Mouse (Mus musculus) left cerebral cortex, adult 18-20 months (tissue): ENCODE measurements around the gene Zfp729b. TPM values are rescaled to one million over a fixed set of nuclear protein-coding genes. Genes with fewer than 3 reads are reported as not detected.
A peak's percentile ranks its signal among the peaks of the same experiment; 100 is the strongest.

Source experiments
- DNase-seq, 2 experiments: peaks; one replicate each; pipeline ENCODE4 v3.0.0; 2021 to 2022; ENCODE audit warnings: low spot score in 2 of 2, mixed read lengths in 1 of 2
- long read RNA-seq, 2 experiments: library from polyadenylated mRNA; stranded (forward); transcript quantifications; one replicate each; pipeline ENCODE4 v2.0.0; 2021
- total RNA-seq, 2 experiments: library from RNA; stranded (reverse); gene quantifications; 2 replicates each; pipeline ENCODE4 v1.2.3; 2021

The Zfp729b gene
- total RNA-seq = 1 to 10 TPM; 7.5 to 8.5 TPM
- long read RNA-seq, experiment 1, full-length matches to known transcripts = 1 of 3 reads
- long read RNA-seq, experiment 1, partial matches to known transcripts = 0 of 3 reads
- long read RNA-seq, experiment 1, other reads (novel, unspliced or antisense) = 2 of 3 reads
- long read RNA-seq, experiment 2, full-length matches to known transcripts = 1 of 1 reads
- long read RNA-seq, experiment 2, partial matches to known transcripts = 0 of 1 reads
- long read RNA-seq, experiment 2, other reads (novel, unspliced or antisense) = 0 of 1 reads

DNA sequence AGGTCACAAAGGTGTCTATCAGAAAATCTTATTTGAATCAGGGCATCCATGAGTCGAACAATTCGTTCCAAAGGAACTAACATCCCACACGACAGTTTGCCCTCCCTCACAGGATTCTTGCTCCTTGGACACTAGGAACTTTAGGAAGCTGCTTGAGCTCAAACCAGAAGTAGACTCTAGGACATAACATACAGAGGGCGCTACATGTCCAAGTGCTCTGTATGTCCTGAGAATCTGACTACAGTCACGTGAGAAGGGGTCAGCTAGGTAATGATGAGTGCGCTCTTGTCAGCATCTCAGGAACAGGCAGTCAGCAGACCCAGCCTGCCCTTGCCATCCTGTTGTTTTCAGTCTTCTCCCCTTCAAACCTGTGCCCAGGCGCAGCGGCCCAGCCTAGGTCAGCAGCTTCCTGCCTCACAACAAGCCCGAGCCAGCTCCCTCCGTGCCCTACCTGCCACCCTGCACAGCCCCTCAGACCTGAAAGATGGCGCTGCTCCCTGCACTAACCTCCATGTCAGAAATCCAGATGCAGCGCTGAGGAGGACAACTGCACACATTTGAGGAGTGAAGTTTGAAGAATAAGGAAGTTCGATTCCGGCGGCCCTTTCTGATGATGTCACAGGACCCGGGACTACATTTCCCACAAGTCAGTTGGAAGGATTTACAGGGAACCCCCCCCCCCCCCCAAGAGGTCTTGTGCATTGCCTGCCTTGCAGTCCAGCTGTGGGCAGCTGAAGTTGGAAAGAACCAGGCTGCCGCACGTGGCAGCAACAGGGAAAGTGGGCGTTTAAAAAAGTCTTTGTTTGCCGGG lies at the start of gene Zfp729b:
Gene Zfp729b, minus strand, starts transcription at position 642 of the 811 bp plus-strand sequence.
- DNase-seq = peak; percentile 89 to 94

DNA sequence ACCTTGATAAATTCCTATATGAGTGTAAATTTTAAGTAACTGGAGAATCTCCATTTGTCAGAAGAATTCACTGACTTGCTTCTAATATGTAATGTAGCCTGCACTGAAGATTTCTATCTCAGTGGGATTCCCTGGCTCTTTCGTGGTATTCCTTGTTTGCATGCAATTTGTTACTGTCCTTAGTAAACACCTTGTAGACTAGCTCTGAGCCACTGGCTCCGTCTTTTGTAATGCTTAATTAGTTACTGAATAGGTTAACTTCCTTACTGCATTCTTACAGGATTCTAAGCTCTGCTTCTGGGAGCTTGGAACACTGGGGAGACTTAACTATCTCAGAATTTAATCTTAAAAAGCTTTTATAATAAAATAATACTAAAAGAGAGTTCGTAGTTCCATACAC lies 43.0 kb upstream of the Zfp729b start:
- DNase-seq = no peak

DNA sequence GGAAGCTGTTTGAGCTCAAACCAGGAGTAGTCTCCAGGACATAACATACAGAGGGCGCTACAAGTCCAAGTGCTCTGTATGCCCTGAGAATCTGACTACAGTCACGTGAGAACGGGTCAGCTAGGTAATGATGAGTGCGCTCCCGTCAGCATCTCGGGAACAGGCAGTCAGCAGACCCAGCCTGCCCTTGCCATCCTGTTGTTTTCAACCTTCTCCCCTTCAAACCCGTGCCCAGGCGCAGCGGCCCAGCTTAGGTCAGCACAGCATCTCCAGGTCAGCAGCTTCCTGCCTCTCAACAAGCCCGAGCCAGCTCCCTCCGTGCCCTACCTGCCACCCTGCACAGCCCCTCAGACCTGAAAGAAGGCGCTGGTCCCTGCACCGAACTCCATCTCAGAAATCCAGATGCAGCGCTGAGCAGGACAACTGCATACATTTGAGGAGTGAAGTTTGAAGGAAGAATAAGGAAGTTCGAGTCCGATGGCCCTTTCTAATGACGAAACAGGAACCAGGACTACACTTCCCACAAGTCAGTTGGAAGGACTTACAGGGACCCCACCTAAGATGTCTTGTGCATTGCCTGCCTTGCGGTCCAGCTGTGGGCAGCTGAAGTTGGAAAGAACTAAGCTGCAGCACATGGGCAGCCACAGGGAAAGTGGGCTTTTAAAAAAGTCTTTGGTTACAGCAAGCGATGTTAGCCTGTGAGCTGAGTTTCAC lies 27.9 kb upstream of the Zfp729b start, which contains the start of the genes Gm49345 and Zfp729a:
Gene Gm49345, minus strand, starts transcription at position 476 of the 714 bp plus-strand sequence.
Gene Zfp729a, minus strand, starts transcription at position 498 of the 714 bp plus-strand sequence.
- DNase-seq = peak; percentile 87 to 88

DNA sequence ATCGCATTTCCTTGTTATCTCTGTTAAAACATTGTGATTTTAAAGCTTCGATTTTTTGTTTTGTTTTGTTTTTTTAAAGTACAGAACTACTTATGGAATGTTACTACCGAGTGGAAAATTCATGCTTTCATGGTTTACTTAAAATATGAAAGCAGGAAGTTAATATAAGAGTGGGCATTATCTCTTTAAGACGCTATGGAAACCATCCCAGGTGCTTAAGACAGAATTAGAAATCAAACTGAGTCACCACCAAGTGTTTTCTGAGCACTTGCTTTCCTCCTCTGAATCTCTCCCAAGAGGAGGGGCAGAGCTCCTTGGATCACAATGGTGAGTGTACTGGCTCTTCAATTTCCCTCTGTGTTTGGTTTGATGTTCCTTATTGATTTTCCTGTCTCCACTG lies 601 bp upstream of the Zfp729b start:
- no peak for DNase-seq

DNA sequence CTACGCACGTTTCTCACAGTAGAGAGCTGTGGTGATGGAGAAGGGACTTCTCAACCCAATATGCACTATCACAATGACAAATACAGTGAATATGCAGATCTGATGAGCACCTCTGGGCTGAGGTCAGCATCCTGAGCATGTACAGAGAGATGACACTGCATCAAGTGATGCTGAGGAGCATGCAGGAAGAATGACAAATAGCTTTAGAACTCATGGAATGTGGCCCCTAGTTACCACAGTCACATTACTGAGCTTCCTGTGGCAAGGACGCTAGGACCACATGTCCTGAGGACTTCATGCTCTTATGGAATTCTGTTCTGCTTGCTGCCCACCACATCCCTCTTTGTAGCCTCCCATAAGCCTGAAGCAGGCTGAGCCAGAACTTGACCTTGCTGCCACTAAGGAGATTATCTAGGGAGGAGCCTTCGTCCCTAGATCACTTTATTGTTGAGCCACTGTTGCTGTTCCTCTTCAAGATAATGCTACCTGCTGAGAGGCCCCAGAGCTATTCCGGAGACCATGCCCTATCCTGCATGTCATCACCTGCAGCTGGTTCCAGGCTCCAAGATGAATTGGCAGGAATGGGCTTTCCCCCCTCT lies 36.8 kb downstream of the Zfp729b start:
- no peak for DNase-seq

DNA sequence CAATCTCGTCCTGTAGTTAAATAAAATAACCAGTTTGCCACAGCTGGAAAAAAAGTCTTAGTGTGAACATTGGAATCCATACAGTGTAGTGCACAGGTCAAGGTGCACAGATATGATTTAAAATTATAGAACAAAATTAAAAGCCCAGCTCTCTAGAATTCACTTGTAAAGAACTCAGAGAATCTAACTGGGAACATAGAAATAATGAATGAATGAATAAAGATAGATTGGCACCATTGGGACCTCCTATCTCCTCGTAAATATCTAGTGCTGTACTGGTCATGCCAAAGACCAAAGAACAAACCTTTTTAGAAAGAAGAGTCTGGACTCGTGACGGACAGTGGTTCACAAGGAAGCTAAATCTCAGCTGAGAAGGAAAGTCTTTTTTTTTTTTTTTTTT lies 55.8 kb downstream of the Zfp729b start, which contains the start of gene Zfp748:
Gene Zfp748, minus strand, starts transcription at position 101 of the 400 bp plus-strand sequence.
- DNase-seq = no peak

DNA sequence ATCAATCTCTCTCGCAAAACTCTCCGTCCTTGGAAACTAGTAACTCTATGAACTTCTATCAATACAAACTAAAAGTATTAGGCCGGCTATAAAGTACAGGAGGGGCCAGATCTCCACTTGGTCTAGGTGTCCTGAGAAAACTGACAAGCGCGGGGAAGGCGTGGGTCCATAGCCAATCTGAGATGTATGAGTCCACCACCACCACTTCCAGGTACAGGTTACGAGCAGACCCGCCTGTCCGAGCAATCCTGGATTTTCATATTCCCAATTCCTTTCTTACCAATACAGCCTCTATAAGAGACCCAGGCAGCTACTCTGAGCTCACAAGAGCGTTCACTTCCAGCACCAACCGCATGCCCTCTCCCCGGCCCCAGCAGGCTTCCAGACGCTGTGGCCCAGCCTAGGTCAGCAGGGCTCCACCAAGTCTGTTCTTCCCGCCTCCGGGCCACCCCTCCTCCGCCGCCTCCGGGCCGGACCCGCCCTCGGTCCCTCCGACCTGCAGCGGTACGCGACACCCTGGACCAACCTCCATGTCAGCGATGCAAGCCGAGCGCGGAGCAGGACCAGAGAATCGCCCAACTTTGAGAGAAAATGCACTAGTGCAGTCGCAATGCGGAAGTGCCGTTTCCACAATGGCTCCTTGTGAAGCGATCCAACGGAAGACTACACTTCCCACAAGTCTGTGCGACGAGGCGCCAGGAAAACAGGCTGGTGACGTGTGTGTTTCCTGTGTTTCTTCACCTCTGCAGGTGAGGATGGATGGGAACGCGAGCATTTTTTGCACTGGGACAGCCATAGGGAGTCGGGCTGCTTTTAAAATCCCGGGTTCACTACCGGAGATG lies 56.8 kb downstream of the Zfp729b start:
- peak; percentile 88 to 93 for DNase-seq

DNA sequence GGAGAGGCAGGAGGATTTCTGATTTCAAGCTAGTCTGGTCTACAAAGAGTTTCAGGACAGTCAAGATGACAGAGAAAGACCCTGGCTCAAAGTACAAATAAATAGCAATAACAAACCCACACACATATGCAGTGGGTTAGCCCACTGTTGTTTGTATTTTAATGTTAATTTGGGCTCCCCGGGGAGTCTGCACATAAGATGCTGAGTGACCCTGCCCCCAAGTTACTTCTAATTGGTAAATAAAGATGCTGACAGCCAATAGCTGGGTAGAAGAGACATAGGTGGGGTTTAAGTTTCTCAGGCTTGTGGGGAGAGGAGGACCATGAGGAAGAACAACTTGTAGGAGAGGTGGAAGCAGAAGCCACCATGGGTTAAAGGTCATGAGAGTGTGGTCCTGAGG lies 63.6 kb downstream of the Zfp729b start:
- DNase-seq = no peak

Other genes with a start within 250 kb of the Zfp729b start
- 1 to 10 TPM in 1 of 2 experiments, not detected in 1; 3.6 TPM for gene Gm28044, start 249.2 kb downstream of the Zfp729b start, total RNA-seq
- gene Zfp953, start 249.1 kb downstream of the Zfp729b start, total RNA-seq = under 1 TPM; 0.77 to 0.91 TPM
- not detected for gene Gm28041, start 234.0 kb downstream of the Zfp729b start, total RNA-seq
- 1 to 10 TPM; 1.4 to 2.0 TPM for gene Zfp456, start 233.9 kb downstream of the Zfp729b start, total RNA-seq
- 1 to 10 TPM; 2.6 to 3.5 TPM for gene Zfp429, start 209.9 kb downstream of the Zfp729b start, total RNA-seq
- 1 to 10 TPM; 3.9 to 5.0 TPM for gene Zfp459, start 188.3 kb downstream of the Zfp729b start, total RNA-seq
- gene Zfp874a, start 158.1 kb downstream of the Zfp729b start, total RNA-seq = 10 to 100 TPM; 12.1 to 12.8 TPM
- gene Zfp874b, start 125.4 kb downstream of the Zfp729b start, total RNA-seq = 10 to 100 TPM; 14.9 to 23.6 TPM
- gene Zfp58, start 109.2 kb downstream of the Zfp729b start, total RNA-seq = 1 to 10 TPM; 9.7 to 9.9 TPM
- 1 to 10 TPM in 1 of 2 experiments, not detected in 1; 1.6 TPM for gene Gm26965, start 83.6 kb downstream of the Zfp729b start, total RNA-seq
- gene Zfp87, start 83.5 kb downstream of the Zfp729b start, total RNA-seq = 10 to 100 TPM; 21.3 to 21.4 TPM
- 10 to 100 TPM; 10.2 to 10.3 TPM for gene Zfp748, start 55.9 kb downstream of the Zfp729b start, total RNA-seq
- gene Gm49345, start 28.1 kb upstream of the Zfp729b start, total RNA-seq = 1 to 10 TPM; 1.4 to 3.3 TPM
- gene Zfp729a, start 28.1 kb upstream of the Zfp729b start, total RNA-seq = 1 to 10 TPM; 8.5 to 9.0 TPM
- gene Zfp738, start 77.4 kb upstream of the Zfp729b start, total RNA-seq = 10 to 100 TPM; 22.6 to 23.1 TPM
- 10 to 100 TPM; 14.1 to 14.4 TPM for gene Zfp65, start 119.5 kb upstream of the Zfp729b start, total RNA-seq
- 1 to 10 TPM; 6.6 to 7.2 TPM for gene Zfp85, start 145.5 kb upstream of the Zfp729b start, total RNA-seq
- gene Zfp493, start 170.0 kb upstream of the Zfp729b start, total RNA-seq = 1 to 10 TPM; 4.3 to 5.9 TPM
- gene Zfp273, start 204.0 kb upstream of the Zfp729b start, total RNA-seq = 1 to 10 TPM; 4.7 to 6.6 TPM
- gene Gm10037, start 221.4 kb upstream of the Zfp729b start, total RNA-seq = 10 to 100 TPM in 1 of 2 experiments, 1 to 10 TPM in 1; 9.6 to 13.6 TPM